Mouse (Mus musculus): ENCODE results near the gene Cpne7.

Gene Cpne7

DNA sequence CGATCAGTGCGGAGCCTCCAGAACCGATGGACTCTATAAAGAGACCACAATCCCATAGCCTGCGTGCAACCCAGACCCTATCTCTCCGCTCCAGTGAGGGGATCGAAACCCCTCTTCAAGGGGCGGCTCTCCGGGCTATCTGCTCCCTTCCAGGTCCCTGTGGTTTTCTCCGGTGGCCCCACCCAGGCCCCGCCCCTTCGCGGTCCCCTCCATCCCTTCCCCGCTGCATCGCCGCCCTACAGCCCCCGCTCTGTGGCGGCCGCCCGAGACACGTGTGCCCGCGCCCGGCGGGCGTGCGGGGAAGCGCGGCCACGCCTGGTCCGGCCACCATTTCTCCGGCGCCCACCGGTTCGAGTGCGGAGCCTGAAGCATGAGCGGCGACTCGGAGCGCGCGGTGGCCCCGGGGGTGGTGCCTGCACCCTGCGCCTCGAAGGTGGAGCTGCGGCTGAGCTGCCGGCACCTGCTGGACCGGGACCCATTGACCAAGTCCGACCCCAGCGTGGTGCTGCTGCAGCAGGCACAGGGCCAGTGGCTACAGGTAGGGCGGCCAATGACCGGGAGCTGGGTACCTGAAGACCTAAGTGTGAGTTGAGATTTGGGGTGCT is at the start of gene Cpne7:
Gene Cpne7 (plus strand): TSS at position 248 of the 605 bp plus-strand sequence.
- in situ Hi-C loops (cut with MboI; ENCODE audit: unreplicated experiment in 2 of 2): loop anchor here in 1 of 2 experiments (10.0 kb wide), 1 partner anchor 78 kb away; no protein-coding TSS in a partner anchor

DNA sequence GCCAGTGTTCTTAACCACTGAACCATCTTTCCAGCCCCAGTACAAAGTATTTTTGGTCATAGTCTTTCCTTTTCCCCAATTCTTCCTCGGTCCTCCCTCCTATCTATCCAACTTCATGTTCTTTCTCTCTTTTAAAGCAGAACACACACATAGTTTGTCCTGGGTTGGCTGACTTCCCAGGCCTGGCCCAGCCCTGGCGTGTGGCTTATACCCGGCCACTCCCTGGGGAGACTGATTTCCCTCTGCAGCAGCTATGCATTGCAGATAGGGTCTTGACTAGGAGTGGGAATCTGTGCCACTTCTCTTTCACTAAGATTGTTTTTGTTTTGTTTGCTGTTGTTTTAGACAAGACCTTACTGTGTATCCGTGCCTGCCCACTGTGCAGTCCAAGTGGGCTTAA is 46.0 kb upstream of the Cpne7 start:
- in situ Hi-C loops (cut with MboI; ENCODE audit: unreplicated experiment in 2 of 2): no loop called here

DNA sequence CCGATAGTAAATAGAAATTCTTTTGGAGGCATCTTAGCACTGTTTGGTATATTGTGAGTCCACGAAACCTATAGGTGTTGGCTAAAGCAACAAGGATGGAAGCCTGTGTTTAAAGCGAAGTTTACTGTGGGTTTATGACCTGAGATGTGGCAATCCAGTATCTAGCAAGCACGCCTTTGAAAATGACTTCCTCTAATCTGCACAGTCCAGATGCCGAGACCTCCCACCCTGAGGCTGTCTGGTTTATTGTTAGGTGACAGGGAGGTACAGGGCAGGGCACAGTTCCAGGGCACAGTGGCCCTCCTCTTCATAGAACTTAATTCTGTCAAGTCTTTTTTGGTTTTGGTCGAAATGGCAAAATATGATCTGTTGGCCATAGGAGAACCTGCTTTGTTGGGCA is 40.0 kb upstream of the Cpne7 start:
- in situ Hi-C loops (cut with MboI; ENCODE audit: unreplicated experiment in 2 of 2): no loop called here

DNA sequence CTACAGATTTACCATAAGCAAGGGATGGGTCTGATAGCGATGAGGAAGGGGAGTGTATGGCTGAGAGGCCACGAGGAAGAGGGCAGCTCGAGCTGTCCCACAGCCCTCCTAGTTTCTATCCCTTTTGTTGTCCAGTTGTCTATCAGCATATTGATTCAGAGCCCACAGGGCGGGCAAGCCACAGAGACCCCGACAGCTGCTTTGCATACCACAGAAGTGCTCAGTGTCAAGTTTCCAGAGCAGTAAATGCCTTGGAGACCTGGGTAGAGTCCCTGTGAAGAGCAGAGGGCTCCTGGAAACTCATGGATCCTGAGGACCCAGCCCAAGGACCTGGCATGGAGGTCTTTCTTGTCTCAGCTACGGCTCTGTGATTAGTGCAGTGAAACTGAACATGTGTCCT is 34.2 kb upstream of the Cpne7 start:
- in situ Hi-C loops (cut with MboI; ENCODE audit: unreplicated experiment in 2 of 2): no loop called here

DNA sequence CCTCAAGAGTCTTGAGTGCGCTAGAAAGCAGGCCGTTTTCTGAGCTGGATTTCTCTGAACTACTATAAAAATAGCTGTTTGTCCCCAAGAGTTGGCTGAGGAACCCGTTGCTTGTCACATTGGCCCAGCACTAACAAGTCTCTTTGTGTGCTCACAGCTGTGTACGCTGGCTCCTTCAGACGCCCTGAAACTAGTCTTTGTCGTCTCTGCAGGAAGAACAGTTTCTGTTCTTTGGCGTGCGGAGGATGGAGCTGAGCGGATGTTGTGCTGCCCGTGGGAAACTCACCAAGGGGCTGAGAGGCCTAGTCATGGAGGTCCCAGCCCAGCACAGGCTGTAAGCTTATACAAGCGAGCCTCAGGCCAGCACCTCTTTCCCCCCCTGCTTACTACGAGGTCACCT is 33.6 kb upstream of the Cpne7 start:
- in situ Hi-C loops (cut with MboI; ENCODE audit: unreplicated experiment in 2 of 2): no loop called here

DNA sequence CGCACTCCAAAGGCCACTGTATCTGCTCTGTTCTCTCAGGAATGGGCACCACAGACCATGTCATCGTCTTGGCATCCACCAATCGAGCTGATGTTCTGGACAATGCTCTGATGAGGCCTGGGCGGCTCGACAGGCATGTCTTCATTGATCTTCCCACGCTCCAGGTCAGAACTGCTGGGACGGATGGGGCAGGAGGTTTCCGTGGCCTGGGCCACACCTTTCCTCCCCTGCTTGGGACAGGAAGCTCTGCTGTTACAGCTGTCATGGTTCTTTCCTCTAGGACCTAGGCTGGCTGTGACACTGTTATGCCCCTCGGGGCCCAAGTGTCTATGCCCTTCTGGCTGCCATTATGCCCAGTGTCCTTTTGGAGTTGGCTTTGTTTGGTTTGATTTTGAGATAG is 29.9 kb upstream of the Cpne7 start:
- in situ Hi-C loops (cut with MboI; ENCODE audit: unreplicated experiment in 2 of 2): no loop called here

DNA sequence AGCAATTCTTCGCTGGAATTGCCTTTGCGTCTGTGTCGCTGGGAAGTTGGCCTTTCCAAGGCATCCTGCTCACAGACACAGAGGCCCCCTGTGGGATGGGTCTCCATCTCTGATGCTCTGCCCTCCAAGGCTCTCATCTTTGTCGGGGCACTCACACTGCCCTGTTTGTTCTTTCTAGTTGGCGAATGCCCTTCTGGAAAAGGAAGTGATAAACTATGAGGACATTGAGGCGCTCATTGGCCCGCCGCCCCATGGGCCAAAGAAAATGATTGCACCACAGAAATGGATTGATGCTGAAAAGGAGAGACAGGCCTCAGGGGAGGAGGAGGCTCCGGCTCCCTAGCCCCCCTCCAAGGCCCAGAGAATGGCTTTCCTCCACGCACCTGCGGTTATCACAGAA is 20.0 kb upstream of the Cpne7 start:
- in situ Hi-C loops (cut with MboI; ENCODE audit: unreplicated experiment in 2 of 2): no loop called here

DNA sequence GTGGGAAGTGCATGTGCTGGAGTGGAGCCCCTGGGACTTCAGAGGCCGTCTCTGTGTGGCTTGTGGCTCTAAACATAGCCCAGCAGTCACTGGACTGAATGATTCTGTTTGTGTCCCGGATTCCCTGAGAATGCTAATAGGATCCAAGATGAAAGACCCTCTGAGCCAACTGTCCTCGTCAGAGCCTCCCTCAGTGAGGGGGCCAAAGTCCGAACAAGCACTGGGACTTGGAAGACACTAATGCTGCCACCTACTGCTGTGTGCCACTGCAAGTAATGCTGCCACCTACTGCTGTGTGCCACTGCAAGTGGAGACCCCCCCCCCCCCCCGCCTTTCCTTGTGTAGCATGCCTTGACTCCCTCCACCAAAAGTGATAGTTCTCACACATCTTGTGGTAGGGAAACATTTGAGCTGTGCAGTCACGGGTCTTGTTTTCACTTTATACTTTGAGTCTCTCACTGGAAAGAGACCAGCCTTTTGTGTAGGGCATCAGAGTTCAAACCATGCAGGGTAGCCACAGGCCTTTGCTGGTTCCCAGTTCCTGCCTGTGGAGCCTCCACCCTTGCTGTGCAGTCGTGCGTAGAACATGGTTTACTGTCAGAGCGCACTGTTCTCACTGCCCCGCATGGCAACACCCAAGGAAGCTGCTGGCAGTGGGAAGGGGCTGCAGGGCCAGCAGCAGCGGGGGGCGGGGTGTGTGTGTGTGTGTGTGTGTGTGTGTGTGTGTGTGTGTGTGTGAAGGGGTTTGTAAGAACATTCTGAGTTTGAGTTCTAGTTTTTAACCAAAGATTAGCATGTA is 19.2 kb upstream of the Cpne7 start:
- in situ Hi-C loops (cut with MboI; ENCODE audit: unreplicated experiment in 2 of 2): no loop called here

DNA sequence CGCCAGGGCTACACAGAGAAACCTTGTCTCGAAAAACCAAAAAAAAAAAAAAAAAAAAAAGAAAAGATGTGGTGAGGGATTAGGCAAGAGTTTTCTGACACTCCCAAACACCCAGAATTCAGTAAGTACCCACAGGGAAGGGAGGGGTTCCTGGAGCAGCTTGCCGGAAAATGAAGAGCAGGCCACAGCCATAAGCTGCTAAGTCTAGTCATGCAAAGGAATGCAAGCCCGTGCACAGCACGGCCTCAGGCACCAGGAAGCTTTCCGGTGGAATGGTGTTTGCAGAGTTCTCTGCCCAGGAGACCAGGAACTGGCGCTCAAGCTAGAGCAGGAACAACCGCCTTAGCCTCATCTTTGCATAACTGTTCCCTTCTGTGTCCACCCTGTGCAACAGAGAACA is 16.9 kb upstream of the Cpne7 start:
- in situ Hi-C loops (cut with MboI; ENCODE audit: unreplicated experiment in 2 of 2): loop anchor here (5.0 to 10.0 kb wide), 3 partner anchors 33 to 195 kb away; no protein-coding TSS in a partner anchor

DNA sequence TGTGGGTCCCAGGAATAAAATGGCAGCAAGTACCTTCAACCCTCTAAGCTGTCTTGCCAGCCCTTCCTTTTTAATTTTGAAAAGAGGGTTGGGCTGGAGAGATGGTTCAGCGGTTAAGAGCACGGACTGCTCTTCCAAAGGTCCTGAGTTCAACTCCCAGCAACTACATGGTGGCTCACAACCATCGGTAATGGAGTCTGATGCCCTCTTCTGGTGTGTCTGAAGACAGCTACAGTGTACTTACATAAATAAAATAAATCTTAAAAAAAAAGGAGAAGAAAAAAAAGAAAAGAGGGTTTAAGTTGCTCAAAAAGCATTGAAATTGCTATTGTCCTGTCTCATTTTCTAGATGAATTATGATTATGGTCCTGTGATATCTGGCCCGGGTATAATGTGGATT is 15.9 kb upstream of the Cpne7 start:
- in situ Hi-C loops (cut with MboI; ENCODE audit: unreplicated experiment in 2 of 2): loop anchor here (5.0 to 10.0 kb wide), 3 partner anchors 34 to 196 kb away; no protein-coding TSS in a partner anchor

DNA sequence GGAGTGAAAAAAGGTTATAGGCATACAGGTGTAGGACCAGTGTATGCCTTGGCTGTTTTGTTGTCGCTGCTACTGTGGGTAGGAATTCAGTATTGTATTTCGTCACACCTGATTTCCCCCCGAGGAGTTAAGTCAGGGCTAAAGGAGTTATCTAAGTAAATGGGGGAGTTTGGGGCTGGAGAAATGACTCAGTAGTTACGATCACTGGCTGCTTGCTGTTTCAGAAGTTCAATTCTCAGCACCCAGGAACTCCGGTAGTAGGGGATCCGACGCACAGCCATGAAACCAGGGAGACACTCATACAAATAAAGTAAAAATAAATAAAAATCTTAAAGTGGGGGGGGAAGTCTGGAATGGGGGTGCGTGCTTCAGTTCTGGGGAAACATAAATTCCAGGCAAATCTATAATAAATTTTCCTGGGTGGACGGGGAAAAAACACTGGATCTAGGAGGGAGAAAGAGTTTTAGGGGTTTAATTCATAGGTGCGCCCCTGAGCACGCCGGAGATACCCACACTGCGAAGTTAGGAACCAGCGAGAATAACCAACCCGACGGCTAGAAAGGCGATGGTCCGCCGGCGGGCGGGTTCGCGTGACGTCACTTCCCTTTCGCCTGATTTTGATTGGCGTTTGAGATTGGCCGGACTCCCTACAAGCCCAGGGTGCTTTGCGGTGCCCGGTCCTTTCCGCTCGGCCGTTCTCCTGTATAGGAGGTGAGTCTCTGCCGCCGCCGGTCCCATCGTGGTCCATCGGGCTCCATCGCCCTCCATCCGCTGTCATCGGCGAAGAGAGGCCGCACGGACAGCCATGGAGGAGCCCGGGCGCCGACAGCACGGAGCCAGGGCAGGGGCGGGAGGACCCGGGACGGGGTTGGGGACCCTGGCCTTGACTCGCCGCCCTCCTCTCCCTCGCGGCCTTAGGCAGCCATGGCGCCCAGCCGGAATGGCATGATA is 15.2 kb upstream of the Cpne7 start, which contains the start of gene Rpl13:
Gene Rpl13 (plus strand): TSS at position 616 of the 951 bp plus-strand sequence.
- in situ Hi-C loops (cut with MboI; ENCODE audit: unreplicated experiment in 2 of 2): loop anchor here (5.0 to 10.0 kb wide), 3 partner anchors 35 to 197 kb away; no protein-coding TSS in a partner anchor

DNA sequence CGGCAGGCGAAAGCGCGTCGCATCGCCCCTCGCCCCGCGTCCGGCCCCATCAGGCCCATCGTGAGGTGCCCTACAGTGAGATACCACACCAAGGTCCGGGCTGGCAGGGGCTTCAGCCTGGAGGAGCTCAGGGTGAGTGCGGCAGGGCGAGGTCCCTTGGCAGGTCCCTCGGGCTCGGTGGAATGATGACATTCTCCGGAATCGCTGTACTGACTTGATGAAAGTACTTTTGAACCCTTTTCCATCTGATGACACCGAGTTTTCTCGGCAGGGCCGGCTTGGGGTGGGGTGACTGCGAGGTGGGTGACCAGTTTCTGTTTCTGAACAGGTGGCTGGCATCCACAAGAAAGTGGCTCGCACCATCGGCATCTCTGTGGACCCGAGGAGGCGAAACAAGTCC is 14.3 kb upstream of the Cpne7 start:
- in situ Hi-C loops (cut with MboI; ENCODE audit: unreplicated experiment in 2 of 2): loop anchor here (5.0 to 10.0 kb wide), 3 partner anchors 36 to 198 kb away; no protein-coding TSS in a partner anchor

DNA sequence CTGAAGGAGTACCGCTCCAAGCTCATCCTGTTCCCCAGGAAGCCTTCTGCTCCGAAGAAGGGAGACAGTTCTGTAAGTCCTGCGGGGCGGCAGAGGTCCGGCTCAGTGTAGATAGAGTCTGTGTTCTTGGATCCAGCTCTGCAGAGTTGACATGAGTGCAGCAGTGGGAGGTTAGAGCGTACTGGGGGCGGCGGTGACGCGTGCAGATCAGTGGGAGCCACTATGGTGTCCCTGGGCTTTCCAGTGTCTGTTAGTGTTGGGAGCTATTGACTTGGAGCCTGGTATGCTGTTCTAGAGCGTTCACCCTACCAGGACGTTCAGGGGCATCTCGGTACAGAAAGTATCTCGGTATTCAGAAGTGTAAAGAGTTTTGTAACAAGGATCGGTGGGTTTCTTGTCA is 13.9 kb upstream of the Cpne7 start:
- in situ Hi-C loops (cut with MboI; ENCODE audit: unreplicated experiment in 2 of 2): loop anchor here (5.0 to 10.0 kb wide), 3 partner anchors 36 to 198 kb away; no protein-coding TSS in a partner anchor

DNA sequence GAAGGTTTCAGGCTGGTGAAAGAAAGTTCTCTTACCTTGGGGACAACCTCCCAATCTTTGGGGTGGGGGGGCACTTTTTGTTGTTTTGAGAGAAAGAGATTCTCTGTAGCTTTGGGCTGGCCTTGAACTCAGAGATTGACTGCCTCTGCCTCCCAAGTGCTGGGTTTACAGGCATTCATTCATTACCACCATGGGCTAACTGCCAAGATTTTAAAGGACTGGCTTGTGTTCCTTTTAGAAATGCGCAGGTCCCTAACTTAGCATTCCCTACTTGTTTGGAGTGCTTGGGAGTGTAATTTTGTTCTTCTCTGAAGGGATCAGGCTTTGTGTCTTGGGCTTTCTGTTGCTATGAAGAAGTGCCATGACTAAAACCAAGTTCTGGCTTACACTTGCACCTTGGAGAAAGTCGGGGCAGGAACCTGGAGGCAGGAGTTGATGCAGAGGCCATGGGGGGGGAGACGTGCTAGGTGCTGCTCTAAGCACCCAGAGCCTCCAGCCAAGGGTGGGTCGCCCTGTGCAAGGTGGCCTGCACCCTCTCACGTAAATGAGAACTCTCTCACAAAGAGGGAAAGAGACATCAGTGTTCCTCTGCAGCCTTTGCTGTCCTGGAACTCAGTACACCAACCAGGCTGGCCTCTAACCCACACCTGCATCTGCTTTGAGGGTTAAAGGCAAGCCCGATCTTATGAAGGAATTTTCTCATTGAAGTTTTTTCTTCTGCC is 13.0 kb upstream of the Cpne7 start:
- in situ Hi-C loops (cut with MboI; ENCODE audit: unreplicated experiment in 2 of 2): loop anchor here (5.0 to 10.0 kb wide), 3 partner anchors 37 to 199 kb away; no protein-coding TSS in a partner anchor

DNA sequence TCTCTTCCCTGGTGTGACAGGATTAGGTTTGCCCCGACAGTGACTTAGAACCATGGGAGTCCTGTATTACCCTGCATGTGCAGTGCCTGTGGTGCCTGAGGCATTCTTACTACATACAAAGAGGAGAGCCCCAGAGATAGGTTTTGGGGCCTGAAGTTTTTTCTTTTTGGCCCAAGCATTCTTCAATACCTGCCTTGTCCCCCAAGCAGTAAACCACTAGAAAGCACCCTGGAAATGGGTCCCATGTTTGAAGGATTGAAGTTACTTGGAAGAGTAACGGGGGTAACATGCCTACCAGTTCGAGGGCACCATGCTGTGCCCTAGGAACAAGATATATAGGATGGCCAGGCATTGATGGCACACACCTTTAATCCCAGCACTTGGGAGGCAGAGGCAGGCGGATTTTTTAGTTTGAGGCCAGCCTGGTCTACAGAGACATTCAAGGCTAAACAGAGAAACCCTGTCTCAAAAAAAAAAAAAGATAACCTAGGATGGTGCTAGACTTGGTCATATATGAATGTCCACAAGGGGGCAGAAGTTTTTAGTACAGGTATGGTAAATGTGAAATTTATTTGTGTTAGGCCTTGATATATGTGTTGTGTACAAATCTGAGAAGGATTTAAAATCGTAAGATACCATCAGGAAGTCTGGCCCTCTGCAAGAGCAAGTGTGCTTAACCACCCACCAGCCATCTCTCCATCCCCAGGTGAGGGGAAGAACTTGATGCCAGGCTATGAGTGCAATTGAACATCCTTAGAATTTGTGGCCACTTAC is 11.4 kb upstream of the Cpne7 start:
- in situ Hi-C loops (cut with MboI; ENCODE audit: unreplicated experiment in 2 of 2): loop anchor here in 1 of 2 experiments (10.0 kb wide), 1 partner anchor 201 kb away; no protein-coding TSS in a partner anchor

DNA sequence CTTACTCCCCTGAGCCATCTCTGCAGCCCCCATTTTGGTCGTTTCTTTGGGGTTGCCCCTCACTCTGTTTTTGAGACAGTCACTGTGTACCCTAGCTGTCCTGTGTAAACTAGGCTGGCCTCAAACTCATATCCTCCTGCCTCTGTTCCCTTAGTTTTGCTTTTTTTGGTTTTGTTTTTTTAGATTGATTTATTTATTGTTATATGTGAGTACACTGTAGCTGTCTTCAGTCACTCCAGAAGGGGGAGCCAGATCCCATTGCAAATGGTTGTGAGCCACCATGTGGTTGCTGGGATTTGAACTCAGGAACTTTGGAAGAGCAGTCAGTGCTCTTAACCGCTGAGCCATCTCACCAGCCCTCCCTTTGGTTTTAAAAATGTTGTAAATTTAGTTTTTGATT is 10.6 kb upstream of the Cpne7 start:
- in situ Hi-C loops (cut with MboI; ENCODE audit: unreplicated experiment in 2 of 2): loop anchor here in 1 of 2 experiments (10.0 kb wide), 1 partner anchor 202 kb away; no protein-coding TSS in a partner anchor

DNA sequence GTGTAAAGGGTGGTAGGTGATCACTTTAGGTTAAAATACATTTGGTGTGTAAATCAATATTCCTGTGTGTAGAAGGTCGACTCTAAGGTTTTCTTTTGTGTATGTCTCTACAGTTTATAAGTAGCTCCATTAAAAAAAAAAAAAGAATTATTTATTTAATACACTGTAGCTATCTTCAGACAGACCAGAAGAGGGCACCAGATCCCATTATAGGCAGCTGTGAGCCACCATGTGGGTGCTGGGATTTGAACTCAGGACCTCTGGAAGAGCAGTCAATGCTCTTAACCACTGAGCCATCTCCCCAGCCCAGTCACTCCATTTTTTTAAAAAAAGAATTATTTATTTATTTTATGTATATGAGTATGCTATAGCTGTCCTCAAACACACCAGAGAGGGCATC is 9.2 kb upstream of the Cpne7 start:
- in situ Hi-C loops (cut with MboI; ENCODE audit: unreplicated experiment in 2 of 2): loop anchor here in 1 of 2 experiments (10.0 kb wide), 1 partner anchor 203 kb away; no protein-coding TSS in a partner anchor

DNA sequence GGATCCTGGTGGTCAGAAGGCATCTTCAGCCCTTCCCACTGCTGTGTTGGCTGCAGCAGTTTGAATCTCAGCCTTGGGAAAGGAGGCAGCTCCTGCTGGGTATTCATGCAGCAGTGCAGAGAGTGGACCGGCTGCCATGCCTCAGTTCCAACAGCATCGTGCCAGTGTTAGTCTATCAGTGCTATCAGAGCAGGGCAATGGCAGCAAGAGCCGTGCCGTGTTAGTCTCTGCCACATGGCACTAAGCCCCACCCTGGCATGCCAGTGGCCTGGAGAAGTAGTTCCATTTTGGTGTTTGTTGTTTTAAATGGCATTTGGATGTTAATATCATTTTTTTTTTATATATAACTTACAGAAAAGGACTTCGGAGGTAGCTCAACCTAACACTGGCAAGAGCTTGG is 8.2 kb upstream of the Cpne7 start:
- in situ Hi-C loops (cut with MboI; ENCODE audit: unreplicated experiment in 2 of 2): loop anchor here in 1 of 2 experiments (10.0 kb wide), 1 partner anchor 204 kb away; no protein-coding TSS in a partner anchor

DNA sequence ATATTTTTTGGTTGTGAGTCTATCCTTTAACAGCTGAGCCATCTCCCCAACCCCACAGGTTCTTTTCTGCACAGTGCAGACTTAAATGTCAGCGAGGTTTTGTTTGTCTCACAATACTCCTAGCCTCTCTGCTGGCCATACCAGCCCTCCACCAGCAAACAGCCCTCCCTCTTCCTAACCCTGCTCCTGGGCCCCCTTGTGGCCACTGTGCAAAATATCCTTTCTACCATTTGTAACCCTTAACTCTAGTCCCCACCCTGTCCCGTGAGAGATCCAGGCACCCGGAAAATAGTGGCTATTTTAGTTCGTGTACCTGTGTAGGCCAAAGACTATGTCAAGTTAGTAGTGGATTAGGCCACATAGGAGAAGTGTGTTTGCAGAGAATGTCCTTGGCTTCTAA is 6.5 kb upstream of the Cpne7 start:
- in situ Hi-C loops (cut with MboI; ENCODE audit: unreplicated experiment in 2 of 2): loop anchor here in 1 of 2 experiments (5.0 to 10.0 kb wide), 3 partner anchors 84 to 493 kb away; no protein-coding TSS in a partner anchor

All from v-Abl transformed pro-B cells (cell line).